Mouse (Mus musculus): ENCODE measurements around the gene Cd63.

DNA sequence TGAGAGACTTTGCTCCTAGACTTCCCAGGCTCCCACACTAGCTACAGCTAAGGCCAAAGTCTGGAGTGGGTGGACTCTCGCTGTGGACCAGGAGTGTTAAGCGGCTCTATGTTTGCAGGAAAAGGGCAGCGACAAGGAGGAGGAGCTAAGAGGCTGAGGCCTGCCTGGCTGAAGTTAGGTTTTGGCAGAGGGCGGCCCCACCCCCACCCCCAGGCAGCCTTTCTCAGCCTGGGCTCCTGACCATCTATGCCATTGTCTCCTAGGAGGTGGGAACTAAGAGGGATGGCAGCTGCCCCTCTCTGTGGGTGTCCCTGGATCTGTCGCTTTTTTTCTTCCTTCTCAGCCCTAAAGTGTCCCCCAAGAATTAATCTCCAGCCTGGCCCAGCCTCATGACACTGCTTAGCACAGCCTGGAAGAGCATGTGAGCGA is 18.4 kb downstream of the Cd63 start:
- TF ChIP-seq CTCF (IDR thresholded peaks at IDR 0.05; ENCODE audit: low read depth, low read length): no peak
- TF ChIP-seq EP300 (IDR thresholded peaks at IDR 0.05; ENCODE audit: insufficient read depth, low read depth, low read length): no peak
- TF ChIP-seq POLR2A (IDR thresholded peaks at IDR 0.05; ENCODE audit: insufficient read depth, low read length): no peak

All from ES-Bruce4 (cell line).